ENCODE assay signal across 8 mouse cellular contexts in the genomic region with DNA sequence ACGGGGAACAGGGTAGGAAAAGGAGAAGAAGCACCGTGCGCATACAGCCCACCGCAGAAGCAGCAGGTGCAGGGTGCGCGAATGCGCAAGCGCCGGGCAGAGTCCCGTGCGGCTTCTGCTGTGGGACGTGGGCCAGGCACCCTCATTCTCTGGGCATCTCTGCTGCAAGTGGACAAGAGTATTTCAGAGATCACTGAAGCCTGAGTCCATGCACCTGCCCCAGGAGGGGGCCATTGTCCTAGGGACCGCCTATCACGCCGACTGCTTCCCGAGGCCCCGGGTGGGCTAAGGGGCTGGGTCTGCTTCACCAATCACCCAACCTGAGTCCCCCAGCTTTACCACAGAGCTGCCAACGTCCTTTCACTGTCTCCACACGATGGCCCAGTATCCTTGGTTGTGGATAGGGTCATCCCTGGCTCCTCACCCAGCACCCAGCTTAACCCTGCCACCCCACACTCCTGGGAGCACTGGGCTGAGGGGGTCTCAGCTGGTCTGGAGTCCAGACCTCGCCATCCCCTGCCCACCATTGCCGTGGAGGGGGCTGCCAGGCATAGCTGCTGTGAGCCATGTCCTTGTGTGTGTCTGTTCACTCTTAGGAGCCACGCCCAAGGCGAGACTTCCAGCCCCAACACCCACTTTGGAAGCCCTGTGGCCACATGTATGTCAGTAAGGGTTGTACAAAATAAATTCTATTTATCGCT.
A peak's percentile ranks its signal among the peaks of the same experiment; 100 is the strongest.
DNase-seq lines count a peak whose midpoint lies in the region; ATAC-seq and TF ChIP-seq lines count a peak whose summit lies in the region.

No protein-coding gene starts in this region.

- peak overlapping the region; percentile 41 for H3K4me3 ChIP-seq in heart, embryonic 10.5 days
- H3K4me3 ChIP-seq in thymus, adult 2 months (ENCODE audit: control insufficient read depth, insufficient read depth, low read length), result no peak overlapping the region
- H3K4me3 ChIP-seq in limb, embryonic 15.5 days, result no peak overlapping the region

- peaks cover 35% of the 10 kb centered on the region for H3K4me1 ChIP-seq in heart, embryonic 10.5 days
- no peaks in the 10 kb centered on the region for H3K4me1 ChIP-seq in thymus, adult 2 months (replicated peaks; ENCODE audit: control insufficient read depth, insufficient read depth, low read length)
- peaks cover 29% of the 10 kb centered on the region for H3K4me1 ChIP-seq in limb, embryonic 15.5 days

- H3K27me3 ChIP-seq in heart, embryonic 10.5 days (ENCODE audit: insufficient read depth, poor library complexity, severe bottlenecking), result peaks cover 82% of the 10 kb centered on the region
- no peaks in the 10 kb centered on the region; the same call in 1 of the 2 replicates for H3K27me3 ChIP-seq in thymus, adult 2 months (ENCODE audit: control insufficient read depth, insufficient read depth, low read length)
- peaks cover 40% of the 10 kb centered on the region for H3K27me3 ChIP-seq in limb, embryonic 15.5 days

- ATAC-seq in limb, embryonic 15.5 days (ENCODE audit: insufficient number of reproducible peaks, low FRiP score, low TSS enrichment, low read depth), result no peak

- no peaks in the 10 kb centered on the region for H3K9me3 ChIP-seq in heart, embryonic 10.5 days
- no peaks in the 10 kb centered on the region for H3K9me3 ChIP-seq in limb, embryonic 15.5 days

- no peak overlapping the region for H3K9ac ChIP-seq in limb, embryonic 15.5 days

- 29% methylated on average over 24 of the region's 24 CpGs for WGBS in heart, embryonic 10.5 days
- WGBS in thymus, adult 2 months, result 37% methylated on average over 24 of the region's 24 CpGs
- WGBS in limb, embryonic 15.5 days, result 22% methylated on average over 24 of the region's 24 CpGs

- TF ChIP-seq CTCF in thymus, adult 2 months (IDR thresholded peaks at IDR 0.05; ENCODE audit: borderline replicate concordance, control insufficient read depth, extremely low read depth, insufficient read depth, low read length, poor library complexity), result no peak

- no peak overlapping the region for H3K27ac ChIP-seq in heart, embryonic 10.5 days
- no peak overlapping the region for H3K27ac ChIP-seq in thymus, adult 2 months (ENCODE audit: control insufficient read depth, insufficient read depth, low read length)
- H3K27ac ChIP-seq in limb, embryonic 15.5 days, result no peak overlapping the region

- peak overlapping the region; percentile 32 for H3K4me2 ChIP-seq in limb, embryonic 15.5 days

- TF ChIP-seq POLR2A in thymus, adult 2 months (IDR thresholded peaks at IDR 0.05; ENCODE audit: control insufficient read depth, extremely low read depth, insufficient read depth, low read length, poor library complexity), result no peak

- no peak for DNase-seq in heart, embryonic 10.5 days (ENCODE audit: low spot score)
- DNase-seq in heart, postnatal 36 days, result no peak
- DNase-seq in thymus, postnatal 4 days, result peak; percentile 33
- no peak for DNase-seq in thymus, adult 2 months
- no peak for DNase-seq in gastrocnemius, adult 8-10 months (ENCODE audit: low spot score in 2 of 2)
- no peak for DNase-seq in gastrocnemius, postnatal 36 days
- DNase-seq in spleen, postnatal 4 days (ENCODE audit: low spot score in 2 of 2), result no peak

- intact Hi-C loops in heart, postnatal 36 days (cut with DNase I), result no loop called here
- intact Hi-C loops in gastrocnemius, postnatal 36 days (cut with DNase I), result no loop called here

- H3K36me3 ChIP-seq in heart, embryonic 10.5 days, result no peaks in the 10 kb centered on the region
- H3K36me3 ChIP-seq in thymus, adult 2 months (ENCODE audit: control insufficient read depth, insufficient read depth, low read length), result no peaks in the 10 kb centered on the region
- no peaks in the 10 kb centered on the region for H3K36me3 ChIP-seq in limb, embryonic 15.5 days
